Mouse (Mus musculus) right cerebral cortex, postnatal 4 days (tissue): ENCODE measurements at regions not wholly inside any gene's neighbourhood (a gene's known extent, or its start where the extent isn't known, plus 50 kb on each side); places are given as distances from the start of the nearest gene placed in this dataset.

Experiments used
- DNase-seq: peaks from one replicate; pipeline ENCODE4 v3.0.0-alpha.2; 2022

- no peak for DNase-seq
Observed at GRCm38 (mm10) chr1:128824916-128825683, 233.0 kb upstream of the Cxcr4 start.

GRCm38 (mm10) chr1:128824235-128824634 is 232.1 kb upstream of the Cxcr4 start:
- DNase-seq, result peak; percentile 71

GRCm38 (mm10) chr1:128821991-128822390 is 229.9 kb upstream of the Cxcr4 start:
- DNase-seq, result no peak

GRCm38 (mm10) chr1:128820527-128820926 is 228.4 kb upstream of the Cxcr4 start:
- DNase-seq, result no peak

GRCm38 (mm10) chr1:128819611-128820010 is 227.5 kb upstream of the Cxcr4 start:
- no peak for DNase-seq

- no peak for DNase-seq
Observed at GRCm38 (mm10) chr1:128813379-128813778, 221.3 kb upstream of the Cxcr4 start.

GRCm38 (mm10) chr1:128810860-128811259 is 218.8 kb upstream of the Cxcr4 start:
- no peak for DNase-seq

- no peak for DNase-seq
Observed at GRCm38 (mm10) chr1:128810094-128810493, 218.0 kb upstream of the Cxcr4 start.

GRCm38 (mm10) chr1:128809601-128810000 is 217.5 kb upstream of the Cxcr4 start:
- no peak for DNase-seq

- DNase-seq, result no peak
Observed at GRCm38 (mm10) chr1:128808599-128808998, 216.5 kb upstream of the Cxcr4 start.

GRCm38 (mm10) chr1:128805687-128806653 is 213.9 kb upstream of the Cxcr4 start:
- DNase-seq, result no peak

GRCm38 (mm10) chr1:128803433-128804060 is 211.5 kb upstream of the Cxcr4 start:
- DNase-seq, result peak; percentile 15

GRCm38 (mm10) chr1:128803058-128803432 is 211.0 kb upstream of the Cxcr4 start:
- no peak for DNase-seq

GRCm38 (mm10) chr1:128798721-128799120 is 206.6 kb upstream of the Cxcr4 start:
- DNase-seq, result no peak

GRCm38 (mm10) chr1:128795654-128796053 is 203.6 kb upstream of the Cxcr4 start:
- no peak for DNase-seq

- no peak for DNase-seq
Observed at GRCm38 (mm10) chr1:128790881-128791280, 198.8 kb upstream of the Cxcr4 start.

GRCm38 (mm10) chr1:128789567-128790335 is 197.7 kb upstream of the Cxcr4 start:
- no peak for DNase-seq

GRCm38 (mm10) chr1:128788227-128788626 is 196.1 kb upstream of the Cxcr4 start:
- no peak for DNase-seq

- DNase-seq, result peak; percentile 13
Observed at GRCm38 (mm10) chr1:128786941-128787569, 195.0 kb upstream of the Cxcr4 start.

GRCm38 (mm10) chr1:128782286-128782685 is 190.2 kb upstream of the Cxcr4 start:
- DNase-seq, result no peak

GRCm38 (mm10) chr1:128781871-128782270 is 189.8 kb upstream of the Cxcr4 start:
- no peak for DNase-seq

GRCm38 (mm10) chr1:128781311-128781710 is 189.2 kb upstream of the Cxcr4 start:
- no peak for DNase-seq
